Mouse (Mus musculus) splenic B cell, adult 2 months (primary cell): ENCODE data around the gene Clic1.
A peak's percentile ranks its signal among the peaks of the same experiment; 100 is the strongest.

Source experiments
- DNase-seq: peaks from one replicate; pipeline ENCODE4 v3.0.0-alpha.2; 2011; ENCODE audit warnings: low read depth, low spot score
- H3K27me3 ChIP-seq: 2 replicates; pipeline ENCODE4 v1.6.1; 2012; ENCODE audit warnings: mild to moderate bottlenecking, low read length, moderate library complexity, mixed read lengths; ENCODE audit not compliant: control insufficient read depth, poor library complexity, insufficient read depth, severe bottlenecking
- H3K36me3 ChIP-seq: 2 replicates; pipeline ENCODE4 v1.6.1; 2012; ENCODE audit warnings: mild to moderate bottlenecking, low read length, moderate library complexity, mixed read lengths; ENCODE audit not compliant: control insufficient read depth, poor library complexity, insufficient read depth, severe bottlenecking

Gene Clic1

DNA sequence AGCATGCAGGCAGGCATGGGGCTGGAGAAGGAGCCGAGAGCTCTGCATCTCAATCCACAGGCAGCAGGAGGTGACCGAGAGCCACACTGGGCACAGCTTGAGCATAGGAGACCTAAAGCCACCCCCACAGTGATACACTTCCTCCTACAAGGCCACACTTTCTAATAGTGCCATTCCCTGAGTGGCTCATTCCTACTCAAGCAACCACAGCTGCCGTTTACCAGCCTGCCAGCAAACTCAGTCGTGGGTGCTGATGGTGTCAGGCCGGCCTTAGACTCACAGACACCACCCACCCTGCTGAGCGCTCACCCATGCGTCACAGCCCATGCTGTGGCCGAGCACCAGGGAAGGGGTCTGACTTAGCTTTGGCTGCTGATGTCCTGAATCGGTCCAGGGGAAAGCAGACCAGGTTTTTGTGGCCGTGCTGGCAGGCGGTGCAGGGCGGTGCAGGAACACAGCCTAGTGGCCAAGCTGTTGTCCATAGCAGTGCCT is 47.4 kb downstream of the Clic1 start:
- no peaks in the 10 kb centered on the region for H3K27me3 ChIP-seq
- no peak for DNase-seq

DNA sequence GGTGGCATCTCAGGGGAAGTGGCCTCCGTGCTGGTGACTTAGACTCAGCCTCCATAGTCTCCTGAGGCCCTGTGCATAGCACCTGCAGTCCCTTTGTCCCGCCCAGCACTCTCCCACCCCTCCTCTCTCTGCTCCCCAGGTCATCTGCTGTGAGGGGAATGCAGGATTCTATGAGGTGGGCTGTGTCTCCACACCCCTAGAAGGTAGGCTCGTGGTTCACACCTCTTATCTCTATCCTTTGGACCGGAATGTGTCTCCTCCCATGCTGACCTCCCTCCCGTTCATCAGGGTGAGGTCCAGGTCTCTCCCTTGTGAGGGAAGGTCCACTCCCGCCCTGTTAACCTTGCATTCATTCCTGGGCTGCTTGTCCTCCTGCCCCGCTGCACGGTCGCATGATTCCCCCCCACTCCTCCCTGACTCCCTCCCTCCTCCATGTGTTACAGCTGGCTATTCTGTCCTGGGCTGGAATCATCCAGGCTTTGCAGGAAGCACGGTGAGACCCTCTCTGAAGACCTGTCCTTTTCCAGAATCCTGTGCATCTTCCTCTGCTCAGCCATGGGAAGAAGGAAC is 50.5 kb downstream of the Clic1 start:
- DNase-seq, result no peak
- Histone ChIP-seq H3K27me3 (no peaks in the 10 kb centered on the region), H3K36me3 (peaks cover 7% of the 10 kb centered on the region)

More for the DNA sequence above, 47.4 kb downstream of the Clic1 start:
- peaks cover 6% of the 10 kb centered on the region for H3K36me3 ChIP-seq

- Histone ChIP-seq H3K36me3 (peaks cover 7% of the 10 kb centered on the region), H3K27me3 (no peaks in the 10 kb centered on the region)
- DNase-seq, result no peak
Measured at GRCm38 (mm10) chr17:35101161-35101560, 51.4 kb downstream of the Clic1 start.

- no peak for DNase-seq
- H3K36me3 ChIP-seq, result peaks cover 7% of the 10 kb centered on the region
Measured at GRCm38 (mm10) chr17:35102299-35102698, 52.5 kb downstream of the Clic1 start.

DNA sequence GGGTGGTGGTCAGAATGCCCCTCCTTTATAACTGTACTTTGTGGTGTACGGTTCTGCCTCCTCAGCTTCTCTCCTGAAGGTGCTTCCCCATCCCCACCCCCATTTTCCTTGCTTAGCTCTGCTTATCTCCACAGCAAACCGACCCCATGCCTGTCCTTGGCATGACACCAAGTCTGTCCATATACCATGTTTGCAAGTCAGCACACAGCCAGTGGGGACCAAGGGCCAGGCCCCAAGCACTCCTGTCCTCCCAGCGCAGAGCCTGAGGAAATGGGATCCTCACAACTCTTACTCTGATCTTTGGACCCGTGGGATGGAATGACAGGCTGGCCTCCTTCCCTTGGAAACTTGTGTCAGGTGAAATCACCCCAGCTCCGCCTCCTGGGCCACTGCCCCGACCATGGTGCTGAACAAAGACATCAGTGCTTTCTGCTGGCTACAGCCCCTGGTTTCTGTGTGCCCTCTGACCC is 53.5 kb downstream of the Clic1 start:
- Histone ChIP-seq H3K27me3 (no peaks in the 10 kb centered on the region), H3K36me3 (peaks cover 7% of the 10 kb centered on the region)
- DNase-seq, result no peak

More at GRCm38 (mm10) chr17:35102299-35102698, 52.5 kb downstream of the Clic1 start:
- H3K27me3 ChIP-seq, result no peaks in the 10 kb centered on the region

- H3K36me3 ChIP-seq, result peaks cover 4% of the 10 kb centered on the region
- no peaks in the 10 kb centered on the region for H3K27me3 ChIP-seq
- DNase-seq, result no peak
Measured at GRCm38 (mm10) chr17:35104079-35104478, 54.3 kb downstream of the Clic1 start.

DNA sequence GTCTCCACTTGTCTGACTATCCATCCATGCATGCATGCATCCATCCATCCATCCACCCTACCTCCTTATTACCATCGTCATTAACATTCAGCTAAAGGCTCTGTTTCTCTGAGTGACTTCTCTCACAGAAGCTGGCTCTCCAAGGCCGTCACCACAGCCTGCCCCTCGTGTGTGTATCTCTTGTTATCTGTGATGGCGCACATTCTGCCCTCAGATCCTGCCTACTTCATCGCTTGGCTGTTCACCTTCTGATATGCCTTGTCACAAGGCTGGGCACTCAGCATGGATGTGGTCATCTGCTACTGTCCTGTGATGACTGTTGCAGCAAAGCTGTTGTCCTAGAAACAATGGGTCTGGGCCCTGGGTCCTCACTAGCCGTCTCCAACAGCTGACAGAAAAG is 55.0 kb downstream of the Clic1 start:
- Histone ChIP-seq H3K27me3 (no peaks in the 10 kb centered on the region), H3K36me3 (peaks cover 4% of the 10 kb centered on the region)
- DNase-seq, result no peak

DNA sequence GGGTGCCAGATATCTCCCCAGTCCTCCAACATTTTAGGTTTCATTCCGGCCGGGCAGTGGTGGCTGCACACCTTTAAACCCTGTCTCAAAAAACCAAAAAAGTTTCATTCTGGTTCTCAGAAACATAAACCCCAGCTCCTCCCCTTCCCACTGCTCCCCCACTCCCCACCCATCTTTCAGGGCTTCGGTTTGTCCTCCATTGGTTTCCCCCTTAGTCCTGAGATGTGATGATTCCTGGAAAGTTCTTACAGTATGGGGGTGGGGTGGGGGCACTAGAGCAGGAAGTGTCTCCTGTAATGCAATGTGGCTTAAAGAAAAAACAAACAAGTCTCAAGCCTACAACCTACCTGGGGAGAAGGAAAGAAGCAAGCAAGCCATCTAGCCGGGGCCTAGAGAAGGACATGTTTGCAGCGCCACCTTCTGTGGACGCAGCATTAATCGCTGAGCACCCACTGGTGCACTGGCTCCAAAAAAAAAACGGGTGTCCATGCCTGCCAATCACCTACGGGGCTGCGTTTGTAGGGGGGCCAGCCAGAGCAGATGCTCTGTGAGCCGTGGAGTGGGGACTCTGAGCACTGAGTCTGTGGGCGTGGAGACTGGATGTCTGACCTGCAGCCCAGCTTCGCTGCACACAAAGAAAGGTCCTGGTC is 56.1 kb downstream of the Clic1 start:
- peak; percentile 61 for DNase-seq
- H3K36me3 ChIP-seq, result peaks cover 4% of the 10 kb centered on the region
- no peaks in the 10 kb centered on the region for H3K27me3 ChIP-seq

DNA sequence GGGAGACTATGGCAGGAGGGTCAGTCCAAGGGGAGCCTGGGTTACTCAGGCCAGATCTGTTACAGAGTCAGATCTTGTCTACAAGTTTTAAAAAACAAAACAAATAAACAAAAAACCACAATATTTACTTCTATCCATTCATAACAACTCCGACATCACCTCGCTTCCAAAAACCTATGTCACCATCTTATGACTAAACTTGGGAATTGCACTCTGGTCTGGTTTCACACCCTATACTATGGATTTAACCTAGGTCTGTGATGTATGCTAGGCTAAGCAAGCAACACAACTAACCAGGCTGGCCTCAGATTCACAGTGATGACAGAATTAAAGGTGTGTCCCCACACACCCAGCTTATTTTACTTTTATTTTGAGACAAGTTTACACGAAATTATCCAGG is 56.8 kb downstream of the Clic1 start:
- Histone ChIP-seq H3K27me3 (no peaks in the 10 kb centered on the region), H3K36me3 (peaks cover 4% of the 10 kb centered on the region)
- no peak for DNase-seq

GRCm38 (mm10) chr17:35108097-35108496 is 58.3 kb downstream of the Clic1 start, which contains the start of gene Ly6g5c:
TSS of gene Ly6g5c (plus strand) at chr17:35108279.
- DNase-seq, result no peak
- Histone ChIP-seq H3K27me3 (no peaks in the 10 kb centered on the region), H3K36me3 (no peaks in the 10 kb centered on the region; the same call in 1 of the 2 replicates)
